Mouse (Mus musculus) forebrain, embryonic 11.5 days (tissue): ENCODE results near the gene Skp1a. TPM values are rescaled to one million over a fixed set of nuclear protein-coding genes. Genes with fewer than 3 reads are reported as not detected.

ENCODE experiments used
- ATAC-seq: fragments of 200-750 bp; cut with Nextera tagmentation; replicated peaks from 2 replicates; pipeline ENCODE4 v1.8.0; 2017; ENCODE audit warnings: moderate TSS enrichment; ENCODE audit not compliant: low FRiP score
- DNase-seq: peaks from one replicate; pipeline ENCODE4 v3.0.0-alpha.2; 2017; ENCODE audit warnings: low spot score
- H3K27ac ChIP-seq: fragments of 300-500 bp; sonication (generic); 2 replicates; pipeline ENCODE4 v1.5.1; 2014; ENCODE audit warnings: low read depth, low read length
- H3K27me3 ChIP-seq: fragments of 300-500 bp; sonication (generic); 2 replicates; pipeline ENCODE4 v1.6.1; 2014; ENCODE audit warnings: mild to moderate bottlenecking, low read length, mixed read lengths; ENCODE audit not compliant: control insufficient read depth, insufficient read depth
- H3K36me3 ChIP-seq: fragments of 300-500 bp; sonication (generic); 2 replicates; pipeline ENCODE4 v1.6.1; 2014; ENCODE audit warnings: mild to moderate bottlenecking, low read length, moderate library complexity, mixed read lengths; ENCODE audit not compliant: control insufficient read depth, insufficient read depth
- H3K4me1 ChIP-seq: fragments of 300-500 bp; sonication (generic); replicated peaks from 2 replicates; pipeline ENCODE4 v1.6.1; 2014; ENCODE audit warnings: low read length, mixed read lengths; ENCODE audit not compliant: control insufficient read depth, insufficient read depth
- H3K4me2 ChIP-seq: fragments of 300-500 bp; sonication (generic); 2 replicates; pipeline ENCODE4 v1.6.1; 2014; ENCODE audit warnings: low read depth, mild to moderate bottlenecking, low read length, moderate library complexity, mixed read lengths; ENCODE audit not compliant: severe bottlenecking
- H3K4me3 ChIP-seq: fragments of 300-500 bp; sonication (generic); 2 replicates; pipeline ENCODE4 v1.5.1; 2014; ENCODE audit warnings: low read depth, low read length
- H3K9ac ChIP-seq: fragments of 300-500 bp; sonication (generic); 2 replicates; pipeline ENCODE4 v1.6.1; 2014; ENCODE audit warnings: low read length
- H3K9me3 ChIP-seq: fragments of 300-500 bp; sonication (generic); 2 replicates; pipeline ENCODE4 v1.6.1; 2016; ENCODE audit warnings: low read length, mixed read lengths; ENCODE audit not compliant: control insufficient read depth
- WGBS: fragments of 180-500 bp; shearing (Covaris S2); extraction: QIAGEN DNeasy Blood & Tissue Kit; methylation state at CpG from one replicate; pipeline ENCODE4 v1.1.7; 2014; 5-methylcytosine and 5-hydroxymethylcytosine counted together
- polyA plus RNA-seq: library from polyadenylated mRNA; unstranded; fragments of >200 nt; fragmentation: Nextera tagmentation; extraction: Ambion mirVana; gene quantifications from 2 replicates; pipeline ENCODE4 v1.2.1, GENCODE M21; 2014

Gene Skp1a
- polyA plus RNA-seq, 1 experiment from 2014 or later: 927 TPM

- Histone ChIP-seq H3K9ac (no peak overlapping the region), H3K4me3 (no peak overlapping the region), H3K4me2 (no peak overlapping the region), H3K36me3 (no peaks in the 10 kb centered on the region), H3K27me3 (peaks cover 28% of the 10 kb centered on the region), H3K9me3 (no peaks in the 10 kb centered on the region), H3K27ac (no peak overlapping the region), H3K4me1 (peaks cover 22% of the 10 kb centered on the region)
- DNase-seq (peak; percentile 66), ATAC-seq (no peak)
- 9% methylated on average over 16 of the region's 16 CpGs for WGBS
These were observed 54.6 kb downstream of the Skp1a start for GRCm38 (mm10) chr11:52286301-52286957.

GRCm38 (mm10) chr11:52286958-52287305, 55.1 kb downstream of the Skp1a start:
- no peak for DNase-seq
- WGBS: 13% methylated on average over 4 of the region's 4 CpGs
- no peak overlapping the region for H3K27ac ChIP-seq
- no peaks in the 10 kb centered on the region for H3K36me3 ChIP-seq
- H3K9ac ChIP-seq: no peak overlapping the region
- peaks cover 22% of the 10 kb centered on the region for H3K4me1 ChIP-seq
- ATAC-seq: no peak
- H3K4me3 ChIP-seq: no peak overlapping the region
- H3K27me3 ChIP-seq: peaks cover 25% of the 10 kb centered on the region
- no peaks in the 10 kb centered on the region for H3K9me3 ChIP-seq
- no peak overlapping the region for H3K4me2 ChIP-seq

- no peak for DNase-seq
- Histone ChIP-seq H3K9me3 (no peaks in the 10 kb centered on the region), H3K27me3 (no peaks in the 10 kb centered on the region), H3K4me2 (no peak overlapping the region), H3K4me1 (no peaks in the 10 kb centered on the region), H3K9ac (no peak overlapping the region), H3K36me3 (no peaks in the 10 kb centered on the region), H3K4me3 (no peak overlapping the region), H3K27ac (no peak overlapping the region)
- 81% methylated on average over 7 of the region's 7 CpGs for WGBS
- ATAC-seq: no peak
These were observed 60.6 kb downstream of the Skp1a start for GRCm38 (mm10) chr11:52292346-52292745.

- no peak for ATAC-seq
- no peaks in the 10 kb centered on the region for H3K4me1 ChIP-seq
- DNase-seq: no peak
- H3K9ac ChIP-seq: no peak overlapping the region; the same call in 1 of the 2 replicates
- H3K36me3 ChIP-seq: no peaks in the 10 kb centered on the region
- H3K27me3 ChIP-seq: no peaks in the 10 kb centered on the region
- no peak overlapping the region for H3K4me2 ChIP-seq
- no peak overlapping the region for H3K27ac ChIP-seq
- 74% methylated on average over 6 of the region's 6 CpGs for WGBS
- H3K9me3 ChIP-seq: no peaks in the 10 kb centered on the region
- no peak overlapping the region for H3K4me3 ChIP-seq
These were observed 61.1 kb downstream of the Skp1a start for GRCm38 (mm10) chr11:52292894-52293293.

- WGBS: 86% methylated on average over 9 of the region's 9 CpGs
- H3K27me3 ChIP-seq: no peaks in the 10 kb centered on the region
- H3K4me1 ChIP-seq: no peaks in the 10 kb centered on the region
- DNase-seq (no peak), ATAC-seq (no peak)
- no peaks in the 10 kb centered on the region for H3K9me3 ChIP-seq
- H3K27ac ChIP-seq: no peak overlapping the region
- no peaks in the 10 kb centered on the region for H3K36me3 ChIP-seq
- H3K4me2 ChIP-seq: no peak overlapping the region
- no peak overlapping the region for H3K9ac ChIP-seq
- no peak overlapping the region for H3K4me3 ChIP-seq
These were observed 62.3 kb downstream of the Skp1a start for GRCm38 (mm10) chr11:52294103-52294502.

Other genes with a start within 250 kb of the Skp1a start
- 163 and 177 TPM in 2 replicates for gene Ube2b, start 231.2 kb upstream of the Skp1a start, polyA plus RNA-seq
- 13.2 and 13.6 TPM in 2 replicates for gene Cdkl3, start 227.8 kb upstream of the Skp1a start, polyA plus RNA-seq
- gene Ppp2ca, start 133.3 kb upstream of the Skp1a start, polyA plus RNA-seq: 122 and 128 TPM in 2 replicates
- gene Olfr1373, start 86.5 kb upstream of the Skp1a start, polyA plus RNA-seq: not detected in 2 replicates
- gene Olfr1371, start 18.0 kb upstream of the Skp1a start, polyA plus RNA-seq: not detected in 2 replicates
- gene Tcf7, start 51.0 kb downstream of the Skp1a start, polyA plus RNA-seq: 9.5 and 9.6 TPM in 2 replicates
- 198 and 207 TPM in 2 replicates for gene Vdac1, start 128.9 kb downstream of the Skp1a start, polyA plus RNA-seq
- 162 and 169 TPM in 2 replicates for gene 9530068E07Rik, start 164.4 kb downstream of the Skp1a start, polyA plus RNA-seq